Mouse (Mus musculus): ENCODE results near the gene Uggt1.

The Uggt1 gene

DNA sequence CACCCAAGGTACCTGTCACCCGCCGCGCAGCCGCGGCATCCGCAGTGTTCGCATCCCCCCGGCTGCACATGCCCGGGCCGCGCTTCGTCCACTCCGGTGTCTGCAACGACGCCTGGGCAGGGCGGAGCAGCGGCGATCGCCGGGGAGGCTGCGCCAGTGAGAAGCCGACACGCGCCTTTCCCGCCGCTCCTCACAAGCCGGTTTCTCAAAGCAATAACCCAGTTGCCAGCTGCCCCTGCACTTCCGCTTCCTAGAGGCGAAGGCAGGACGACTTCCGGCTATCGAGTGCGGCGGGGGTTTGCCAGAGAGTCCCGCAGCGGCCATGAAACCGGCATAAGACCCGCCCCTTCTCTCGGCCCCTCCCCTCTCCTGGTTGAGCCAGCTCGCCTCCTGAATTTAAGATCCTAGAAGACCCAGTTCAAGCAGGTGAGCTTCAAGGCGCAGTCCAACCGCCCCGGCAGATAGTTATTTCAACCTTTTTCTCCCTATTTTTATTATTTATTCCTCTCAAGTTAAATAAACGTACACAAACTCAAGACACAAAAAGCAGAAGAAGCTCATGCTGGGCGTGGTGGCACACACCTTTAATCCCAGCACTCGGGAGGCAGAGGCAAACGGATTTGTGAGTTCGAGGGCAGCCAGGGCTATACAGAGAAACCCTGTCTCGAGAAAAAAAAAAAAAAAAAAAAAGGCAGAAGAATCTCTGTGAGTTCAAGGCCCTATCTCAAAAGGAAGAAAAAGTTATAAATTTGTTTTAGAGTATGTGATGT is at the start of gene Uggt1:
TSS of gene Uggt1 (minus strand) at position 663 of the 770 bp plus-strand sequence.
- peak; percentile 93 for DNase-seq (ENCODE audit: low read depth, low spot score)

- DNase-seq (ENCODE audit: low read depth, low spot score), result peak; percentile 77
Observed at GRCm38 (mm10) chr1:36293470-36293869, 49.0 kb upstream of the Uggt1 start.

DNA sequence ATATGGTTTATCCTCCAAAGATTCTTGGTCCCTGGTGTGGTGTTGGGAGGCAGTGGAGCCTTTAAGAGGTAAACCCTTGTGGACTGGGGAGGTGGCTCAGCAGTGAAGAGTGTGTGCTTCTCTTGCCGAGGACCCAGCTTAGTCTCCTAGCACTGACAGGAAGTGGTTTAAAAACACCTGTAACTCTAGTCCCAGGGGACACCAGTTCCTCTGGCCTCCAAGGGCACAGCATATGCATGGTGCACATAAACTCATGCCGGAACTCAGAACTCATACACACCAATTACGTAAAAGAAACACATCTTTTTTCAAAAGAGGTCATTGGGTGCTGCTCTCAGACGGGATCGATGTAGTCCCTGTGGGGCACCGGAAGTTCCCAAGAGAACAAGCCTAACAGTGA is 37.3 kb upstream of the Uggt1 start:
- peak; percentile 64 for DNase-seq (ENCODE audit: low read depth, low spot score)

- DNase-seq (ENCODE audit: low read depth, low spot score), result no peak
Observed at GRCm38 (mm10) chr1:36280938-36281337, 36.4 kb upstream of the Uggt1 start.

DNA sequence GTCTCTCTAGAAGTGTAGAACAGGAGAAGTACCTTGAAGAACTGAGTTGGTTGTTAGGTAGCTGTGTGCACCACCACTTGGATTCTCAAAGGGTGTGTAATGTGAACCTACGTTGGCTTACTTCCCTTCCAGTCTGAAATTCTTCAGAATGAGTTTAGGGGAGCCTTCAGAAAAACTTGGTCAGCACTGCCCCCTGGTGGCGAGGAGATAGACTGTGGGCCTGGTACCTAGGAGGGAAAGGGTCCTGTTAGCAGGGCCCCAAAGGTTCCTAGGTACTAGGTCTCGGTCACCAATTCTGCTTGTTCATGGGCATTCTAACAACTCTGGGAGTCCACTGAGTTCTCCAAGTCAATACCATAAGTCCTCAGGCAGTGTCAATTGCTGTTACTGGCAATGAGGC is 34.7 kb upstream of the Uggt1 start:
- DNase-seq (ENCODE audit: low read depth, low spot score), result peak; percentile 94

DNA sequence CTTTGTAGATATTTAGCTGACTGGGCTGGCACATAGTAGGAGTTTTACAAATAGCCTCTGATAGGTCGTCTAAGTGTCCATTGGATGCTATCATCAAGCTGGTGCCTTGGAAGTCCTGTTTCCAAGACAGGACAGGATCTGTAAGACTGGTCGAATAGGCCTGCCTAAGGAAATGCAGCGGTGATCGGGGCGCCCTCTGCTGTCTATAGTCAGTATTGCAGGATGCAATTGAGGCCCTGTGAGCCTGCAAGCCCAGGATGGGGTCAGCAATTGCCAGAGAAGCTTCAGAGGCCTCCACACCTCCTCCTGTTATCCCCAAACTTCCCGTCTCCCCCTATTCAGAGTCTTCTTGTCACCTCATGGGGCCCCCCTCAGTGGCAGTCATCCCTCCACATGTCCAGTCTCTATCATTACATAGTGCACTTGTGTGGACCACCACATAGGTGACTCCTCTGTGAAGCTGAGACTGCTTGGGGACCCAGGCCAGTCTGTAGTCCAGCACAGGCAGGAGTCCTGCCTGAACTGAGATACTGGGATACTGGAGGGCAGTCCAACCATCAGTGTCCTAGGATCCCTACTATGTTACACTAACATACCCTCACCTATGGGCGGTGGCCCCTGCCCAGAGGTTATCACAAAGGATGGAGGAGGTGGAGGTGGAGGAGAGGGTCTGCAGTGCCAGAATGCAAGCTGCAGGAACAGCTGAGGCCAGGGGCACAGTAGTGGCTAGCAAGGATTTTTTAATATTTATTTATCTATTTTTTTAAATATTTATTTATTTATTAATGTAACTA is 32.9 kb upstream of the Uggt1 start:
- peak; percentile 91 for DNase-seq (ENCODE audit: low read depth, low spot score)

GRCm38 (mm10) chr1:36275635-36276389 is 31.3 kb upstream of the Uggt1 start:
- DNase-seq (ENCODE audit: low read depth, low spot score), result no peak

GRCm38 (mm10) chr1:36274455-36274854 is 29.9 kb upstream of the Uggt1 start, which contains the start of gene Neurl3:
TSS of gene Neurl3 (minus strand) at chr1:36274679.
- peak; percentile 56 for DNase-seq (ENCODE audit: low read depth, low spot score)

GRCm38 (mm10) chr1:36273288-36273687 is 28.8 kb upstream of the Uggt1 start:
- peak; percentile 87 for DNase-seq (ENCODE audit: low read depth, low spot score)

DNA sequence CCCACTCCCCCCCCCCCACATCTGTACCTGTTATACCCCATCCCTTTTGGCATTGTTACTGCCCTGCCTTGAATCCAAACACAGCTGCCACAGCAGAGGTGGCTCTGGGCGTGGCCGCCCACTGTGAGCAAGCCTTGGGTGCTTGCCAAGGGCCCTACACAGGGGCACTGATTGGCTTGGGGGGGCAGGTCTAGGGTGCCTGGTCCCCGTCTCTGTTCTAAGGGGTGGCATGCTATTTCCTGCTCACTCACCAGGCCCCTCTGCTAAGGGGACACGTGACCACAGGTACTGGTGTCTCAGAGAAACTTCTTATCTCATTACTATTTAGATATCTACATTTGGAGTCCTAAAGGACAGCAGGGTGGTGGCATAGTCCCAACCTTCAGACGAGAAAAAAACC is 28.0 kb upstream of the Uggt1 start:
- peak; percentile 83 for DNase-seq (ENCODE audit: low read depth, low spot score)

- DNase-seq (ENCODE audit: low read depth, low spot score), result no peak
Observed at GRCm38 (mm10) chr1:36271516-36272230, 27.2 kb upstream of the Uggt1 start.

- no peak for DNase-seq (ENCODE audit: low read depth, low spot score)
Observed at GRCm38 (mm10) chr1:36270666-36271065, 26.1 kb upstream of the Uggt1 start.

DNA sequence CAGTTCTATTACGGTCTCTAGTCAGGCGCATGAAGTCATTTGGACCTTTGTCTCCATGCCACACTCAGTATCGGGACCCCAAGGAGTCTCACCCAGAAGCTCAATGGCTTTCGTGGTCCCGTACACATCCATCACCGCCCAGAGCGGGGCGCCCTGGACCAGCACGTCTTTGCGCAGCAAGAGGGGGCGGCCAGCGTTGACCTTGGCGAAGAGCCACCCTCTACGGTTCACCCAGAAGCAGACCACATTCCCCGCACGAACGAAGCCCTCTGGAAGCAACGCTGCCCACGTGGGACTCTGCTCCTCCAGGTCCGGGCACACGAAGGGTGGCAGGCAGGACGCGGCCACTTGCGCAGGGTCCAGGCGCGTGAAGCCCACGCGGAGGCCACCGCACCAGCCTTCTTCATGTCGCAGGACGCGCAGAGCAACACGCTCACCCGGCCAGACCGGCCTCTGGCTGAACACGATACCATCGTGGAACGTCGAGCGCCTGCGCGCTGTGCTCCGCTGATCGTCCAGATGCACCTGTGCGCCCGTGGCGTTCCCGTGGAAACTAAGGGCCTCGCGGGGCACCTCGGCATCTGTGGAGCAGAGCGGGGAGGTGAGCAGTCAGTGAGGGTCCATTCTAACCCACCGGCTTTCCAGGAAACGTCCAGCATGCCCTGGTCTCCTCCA is 24.7 kb upstream of the Uggt1 start:
- DNase-seq (ENCODE audit: low read depth, low spot score), result no peak

DNA sequence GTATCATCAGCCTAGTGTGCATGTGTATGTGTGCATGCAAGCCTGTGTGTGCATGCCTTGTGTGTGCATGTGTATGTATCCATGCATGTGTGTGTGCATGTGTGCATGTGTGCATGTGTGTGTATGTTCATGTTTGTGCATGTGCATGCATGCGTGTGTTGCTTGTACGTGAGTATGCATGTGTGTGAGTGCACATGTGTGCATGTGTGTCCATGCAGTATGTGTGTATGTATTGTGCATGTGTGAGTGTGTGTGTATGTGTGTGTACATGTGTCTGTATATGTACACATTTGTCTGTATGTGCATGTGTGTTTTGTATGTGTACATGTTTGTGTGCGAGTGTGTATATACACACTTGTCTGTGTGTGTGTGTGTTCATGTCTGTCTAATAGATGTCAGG is 23.1 kb upstream of the Uggt1 start:
- DNase-seq (ENCODE audit: low read depth, low spot score), result no peak

DNA sequence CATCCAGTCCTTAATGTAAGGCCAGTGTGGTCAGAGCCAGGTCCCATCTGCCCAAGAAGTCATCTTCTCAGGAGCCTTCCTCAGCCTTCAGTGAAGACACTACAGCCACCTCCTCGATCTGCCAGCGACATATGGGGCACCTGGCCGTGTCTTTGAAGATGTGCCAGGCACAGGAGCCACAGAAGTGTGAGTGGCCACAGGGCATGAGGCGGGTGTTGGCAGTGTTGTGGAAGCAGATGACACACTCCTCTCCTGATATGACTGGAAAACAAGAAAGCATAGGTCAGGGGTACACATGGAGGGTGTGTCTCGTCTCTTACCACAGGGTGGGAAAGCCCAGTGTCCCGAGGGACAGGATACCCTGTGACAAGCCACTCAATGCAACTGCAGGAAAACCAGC is 21.8 kb upstream of the Uggt1 start:
- DNase-seq (ENCODE audit: low read depth, low spot score), result no peak

- DNase-seq (ENCODE audit: low read depth, low spot score), result peak; percentile 89
Observed at GRCm38 (mm10) chr1:36263833-36264488, 19.4 kb upstream of the Uggt1 start.

DNA sequence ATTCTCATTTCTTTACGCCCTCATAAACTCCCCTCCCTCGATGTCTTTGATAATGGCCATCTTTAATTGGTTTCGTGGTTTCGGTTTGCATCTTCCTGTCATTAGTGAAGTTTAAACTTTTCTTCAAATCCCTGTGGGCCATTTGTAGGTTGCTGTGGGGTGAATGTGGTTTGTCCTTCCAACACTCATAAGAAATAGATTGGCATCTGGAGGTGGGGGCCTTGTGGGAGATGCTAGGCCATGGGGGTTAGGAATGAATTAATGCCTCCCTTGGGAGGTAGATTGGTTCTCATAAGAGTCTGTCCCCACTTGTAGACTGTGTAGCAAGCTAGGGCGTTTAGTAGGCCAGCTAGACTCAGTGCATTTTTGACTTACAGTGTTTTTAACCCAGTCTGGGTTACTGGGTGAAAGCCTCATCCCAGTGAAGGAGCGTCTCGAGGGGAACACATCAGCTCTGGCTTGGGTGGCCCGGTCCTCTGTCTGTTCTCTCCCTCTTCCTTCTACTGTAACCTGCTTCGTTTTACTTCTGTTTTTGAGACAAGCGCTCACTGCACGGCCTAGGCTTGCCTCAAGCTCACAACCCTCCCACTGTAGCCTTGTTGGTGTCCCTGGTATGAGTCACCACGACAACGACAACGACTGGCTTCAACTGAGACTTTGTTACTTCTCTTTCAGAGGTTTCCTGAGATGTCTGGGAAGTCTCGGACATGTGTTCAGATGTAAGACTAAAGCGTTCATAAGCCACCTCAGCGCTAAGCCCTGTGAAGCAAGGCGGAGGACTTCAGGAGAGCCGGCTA is 17.4 kb upstream of the Uggt1 start:
- DNase-seq (ENCODE audit: low read depth, low spot score), result peak; percentile 72

DNA sequence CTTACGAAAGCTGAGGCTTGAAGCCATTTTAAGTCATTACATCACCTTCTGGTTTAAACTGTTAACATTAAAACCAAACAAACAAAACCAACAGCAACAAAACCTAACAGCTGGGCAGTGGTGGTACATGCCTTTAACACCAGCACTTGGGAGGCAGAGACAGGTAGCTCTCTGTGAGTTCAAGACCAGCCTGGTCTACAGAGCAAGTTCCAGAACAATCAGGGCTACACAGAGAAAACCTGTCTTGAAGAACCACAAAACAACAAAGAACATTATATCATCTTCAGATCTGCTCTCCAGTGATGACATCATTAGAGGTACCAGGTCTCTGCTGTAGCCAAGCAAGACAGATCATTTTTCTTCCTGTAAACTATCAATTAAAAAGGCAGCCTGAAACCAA is 15.9 kb upstream of the Uggt1 start:
- peak; percentile 63 for DNase-seq (ENCODE audit: low read depth, low spot score)

- DNase-seq (ENCODE audit: low read depth, low spot score), result no peak
Observed at GRCm38 (mm10) chr1:36259281-36259680, 14.8 kb upstream of the Uggt1 start.

DNA sequence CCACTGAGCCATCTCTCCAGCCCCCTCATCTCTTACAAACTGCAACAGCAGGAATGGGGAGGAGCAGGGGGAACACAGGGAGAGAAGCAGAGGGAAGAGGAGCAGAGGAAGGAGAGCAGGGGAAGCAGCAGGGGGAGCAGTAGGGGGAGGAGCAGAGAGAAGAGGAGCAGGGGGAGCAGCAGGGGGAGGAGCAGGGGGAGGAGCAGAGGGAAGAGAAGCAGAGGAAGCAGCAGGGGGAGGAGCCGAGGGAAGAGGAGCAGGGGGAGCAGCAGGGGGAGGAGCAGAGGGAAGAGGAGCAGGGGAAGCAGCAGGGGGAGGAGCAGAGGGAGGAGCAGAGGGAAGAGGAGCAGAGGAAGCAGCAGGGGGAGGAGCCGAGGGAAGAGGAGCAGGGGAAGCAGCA is 14.1 kb upstream of the Uggt1 start:
- no peak for DNase-seq (ENCODE audit: low read depth, low spot score)
